Mouse (Mus musculus) ES-E14 (cell line): ENCODE data around the gene Mapt.

ENCODE experiments used
- CHD2 ChIP-seq: IDR thresholded peaks from 2 replicates; pipeline ENCODE4 v1.6.1; 2014; ENCODE audit warnings: mild to moderate bottlenecking, low read depth, low read length, inconsistent platforms
- ZC3H11A ChIP-seq: IDR thresholded peaks from 2 replicates; pipeline ENCODE4 v1.6.1; 2012; ENCODE audit warnings: low read depth, mild to moderate bottlenecking, inconsistent platforms, low read length, borderline replicate concordance

DNA sequence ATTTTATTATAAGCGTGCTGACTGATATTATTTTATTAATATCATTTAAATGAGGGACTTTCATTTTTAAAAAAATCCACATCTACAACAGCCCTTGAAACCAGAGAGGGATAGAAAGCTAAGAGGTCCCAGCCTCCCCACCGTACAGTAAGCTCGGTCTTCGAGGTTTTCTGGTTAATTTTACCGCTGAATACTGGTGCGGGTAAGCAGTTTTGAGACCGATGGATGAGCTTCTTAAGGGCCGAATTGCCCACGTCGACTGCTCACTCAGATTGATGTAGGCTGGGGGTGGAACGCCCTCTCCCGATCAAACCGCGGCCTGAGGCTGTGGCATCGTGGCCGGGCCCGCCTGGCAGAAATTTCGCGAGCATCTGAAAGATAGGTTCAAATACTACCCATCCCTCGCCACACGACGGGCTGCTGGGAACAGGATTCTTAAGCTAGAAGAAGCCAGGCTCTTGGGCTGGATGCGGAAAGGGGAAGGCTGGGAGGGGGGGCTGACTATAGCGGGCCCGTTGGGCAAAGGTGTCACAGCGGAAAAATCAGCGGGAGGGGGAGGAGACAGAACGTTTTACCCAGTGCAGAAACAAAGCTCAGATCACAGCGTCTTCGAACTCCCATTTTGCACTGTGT lies 2.5 kb downstream of the Mapt start:
- no peak for TF ChIP-seq ZC3H11A
- no peak for TF ChIP-seq CHD2
